Mouse (Mus musculus): Measurements from ENCODE around the gene Glmp.
"Not testable (repeated sequence)": the region's sequence is repeated elsewhere in the genome, so short reads cannot be mapped to it uniquely, and the experiment has no call there.

The Glmp gene

DNA sequence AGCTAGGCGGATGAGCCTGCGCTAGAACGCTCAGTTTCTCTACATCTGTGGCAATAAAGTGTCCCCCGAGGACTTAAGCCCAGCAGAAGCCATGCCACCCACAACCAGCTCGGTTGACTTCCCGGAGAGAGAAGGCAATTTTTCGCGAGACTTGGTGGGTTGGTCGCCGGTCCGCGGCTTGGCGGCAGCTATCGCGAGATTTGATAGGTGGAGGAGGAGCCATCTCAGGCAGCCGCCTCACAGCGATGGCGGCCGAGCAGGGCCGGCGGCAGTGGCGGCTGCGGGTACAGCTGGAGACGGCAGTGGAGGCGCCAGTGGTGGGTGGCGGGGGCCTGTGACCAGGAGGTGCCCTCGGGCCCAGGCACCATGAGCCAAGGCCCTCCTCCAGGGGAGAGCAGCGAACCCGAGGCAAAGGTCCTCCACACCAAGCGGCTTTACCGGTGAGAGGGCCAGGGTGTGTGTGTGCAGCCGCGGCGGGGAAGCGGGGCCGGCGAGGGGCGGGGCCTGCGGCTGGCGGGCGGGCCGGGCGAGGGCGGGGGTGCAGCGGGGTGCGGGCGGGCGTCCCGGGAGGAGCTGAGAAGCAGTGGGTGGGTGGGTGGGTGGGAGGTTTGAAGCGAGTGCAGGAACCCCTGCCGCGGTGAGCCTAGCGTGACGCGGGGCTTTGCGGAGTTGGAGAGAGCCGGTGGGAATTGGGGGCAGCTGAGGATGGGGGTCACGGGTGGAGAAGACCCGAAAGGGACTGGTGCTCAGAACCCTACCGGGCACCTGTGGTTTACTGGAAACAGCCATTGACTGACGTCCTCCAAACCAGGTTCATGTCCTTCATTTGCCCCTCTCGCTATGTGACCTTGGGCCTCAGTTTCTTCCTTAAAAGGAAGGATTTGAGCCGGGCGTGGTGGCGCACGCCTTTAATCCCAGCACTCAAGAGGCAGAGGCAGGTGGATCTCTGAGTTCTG lies 11.5 kb downstream of the Glmp start, which contains the start of the genes Tmem79 and Smg5:
Gene Tmem79, minus strand, starts transcription at position 91 of the 956 bp plus-strand sequence.
Gene Smg5, plus strand, starts transcription at position 203 of the 956 bp plus-strand sequence.
- DNase-seq (ENCODE audit: low spot score), result peak; percentile 96

DNA sequence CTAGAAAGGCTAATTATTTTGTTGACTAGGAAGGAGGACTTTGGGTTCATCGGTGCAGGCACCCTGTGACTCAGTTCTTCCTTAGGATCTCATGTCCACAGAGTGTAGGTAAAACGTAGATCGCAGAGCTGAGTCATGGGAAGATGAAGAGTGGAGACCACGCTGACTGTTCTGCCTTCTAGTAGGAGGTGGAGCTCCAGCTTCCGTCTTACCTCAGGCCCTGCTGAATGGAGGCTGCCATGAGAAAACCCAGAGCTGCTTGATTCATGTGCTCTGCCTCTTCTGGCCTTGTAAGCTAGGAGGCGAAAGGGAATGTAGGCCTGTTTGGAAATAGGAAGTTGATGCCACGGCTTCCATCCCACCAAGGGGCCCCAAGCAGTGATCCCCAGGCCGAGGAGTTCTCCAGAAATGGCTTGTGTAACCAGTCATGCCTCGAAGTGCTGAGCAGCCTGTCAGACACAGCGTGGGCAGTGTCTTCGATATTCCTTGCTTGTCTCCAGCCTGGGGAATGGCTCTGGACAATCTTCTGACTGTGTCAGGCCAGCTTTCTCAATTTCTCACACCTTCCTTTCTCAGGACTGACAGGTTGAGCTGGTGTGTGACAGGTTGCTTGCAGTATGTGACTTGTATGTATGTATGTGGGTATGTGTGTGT lies 12.7 kb downstream of the Glmp start:
- no peak for DNase-seq (ENCODE audit: low spot score)

- no peak for DNase-seq (ENCODE audit: low spot score)
These were observed 13.5 kb downstream of the Glmp start for GRCm38 (mm10) chr3:88338316-88338715.

DNA sequence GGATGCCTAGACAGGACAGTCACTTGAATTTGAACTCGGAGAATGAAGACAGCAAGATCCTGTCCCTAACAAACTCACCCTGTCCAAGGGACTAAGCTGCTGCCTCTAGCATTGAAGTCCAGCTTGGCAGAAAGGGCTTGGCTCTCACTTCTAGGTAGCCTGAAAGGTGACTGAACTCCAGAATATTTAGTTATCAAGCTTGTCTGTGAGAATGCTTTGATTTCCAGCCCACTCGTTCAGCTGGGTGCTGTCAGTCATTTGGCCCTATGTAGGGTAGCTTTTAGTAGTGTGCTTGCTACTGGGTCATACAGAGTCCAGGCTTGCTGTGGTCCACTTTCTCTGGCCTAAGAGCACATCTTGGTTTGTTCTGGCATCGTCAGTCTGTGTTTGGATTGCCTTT lies 14.2 kb downstream of the Glmp start:
- no peak for DNase-seq (ENCODE audit: low spot score)

DNA sequence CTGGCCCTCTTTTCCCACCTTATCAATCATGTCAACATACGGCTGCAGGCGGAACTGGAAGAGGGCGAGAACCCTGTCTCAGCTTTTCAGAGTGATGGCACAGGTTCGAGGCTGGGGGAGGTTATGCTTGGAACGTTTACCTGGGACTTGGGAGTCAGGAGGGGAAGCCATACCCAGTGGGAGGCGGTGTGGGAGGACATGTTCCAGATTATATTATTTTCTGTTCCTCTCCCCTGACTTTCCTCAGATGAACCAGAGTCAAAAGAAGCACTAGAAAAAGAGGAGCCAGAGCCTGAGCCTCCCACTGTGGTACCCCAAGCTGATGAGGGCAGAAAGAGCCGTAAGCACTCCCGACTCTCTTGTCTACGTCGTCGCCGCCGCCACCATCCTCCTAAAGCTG lies 25.9 kb downstream of the Glmp start:
- DNase-seq (ENCODE audit: low spot score), result no peak

DNA sequence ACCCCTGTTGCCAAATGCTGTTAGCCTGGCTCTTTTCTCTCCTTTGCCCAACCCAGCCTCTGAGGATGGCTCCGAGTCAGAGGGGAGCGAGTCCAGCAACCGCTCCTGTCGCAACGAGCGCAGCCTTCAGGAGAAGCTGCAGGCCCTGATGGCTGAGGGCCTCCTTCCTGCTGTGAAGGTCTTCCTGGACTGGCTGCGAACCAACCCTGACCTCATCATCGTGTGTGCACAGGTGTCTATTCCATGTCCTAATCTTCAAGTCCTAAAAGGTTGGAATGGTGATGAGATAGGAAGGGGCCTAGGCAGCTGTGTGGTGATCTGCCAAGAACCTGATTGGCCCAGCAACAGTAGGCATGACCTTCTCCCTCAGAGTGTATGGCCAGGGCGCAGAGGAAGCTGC lies 28.1 kb downstream of the Glmp start:
- no peak for DNase-seq (ENCODE audit: low spot score)

- no peak for DNase-seq (ENCODE audit: low spot score)
These were observed 29.8 kb downstream of the Glmp start for GRCm38 (mm10) chr3:88354396-88355165.

- DNase-seq (ENCODE audit: low spot score), result no peak
These were observed 34.8 kb downstream of the Glmp start for GRCm38 (mm10) chr3:88359584-88359983.

DNA sequence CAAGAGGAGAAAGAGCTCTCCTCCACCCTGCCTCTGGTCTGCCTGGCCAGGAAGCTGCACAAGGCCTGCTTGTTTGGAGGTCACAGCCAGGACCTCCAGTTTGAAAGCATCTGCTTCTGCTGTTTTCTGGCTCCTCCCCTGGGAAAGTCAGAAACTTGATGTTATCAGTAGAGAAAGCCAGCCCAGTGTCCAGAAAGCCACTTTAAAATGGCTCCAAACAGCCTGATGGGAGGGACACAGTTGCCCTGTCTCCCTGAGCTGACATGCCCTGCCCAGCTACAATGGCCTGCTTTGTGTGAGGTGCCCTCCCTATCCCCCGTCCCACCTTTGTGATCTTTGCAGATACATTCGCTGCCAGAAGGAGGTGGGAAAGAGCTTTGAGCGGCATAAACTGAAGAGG lies 35.2 kb downstream of the Glmp start:
- DNase-seq (ENCODE audit: low spot score), result no peak

GRCm38 (mm10) chr3:88361096-88361495 lies 36.3 kb downstream of the Glmp start:
- DNase-seq (ENCODE audit: low spot score), result no peak

GRCm38 (mm10) chr3:88361612-88362313 lies 36.9 kb downstream of the Glmp start:
- DNase-seq (ENCODE audit: low spot score), result no peak

GRCm38 (mm10) chr3:88363700-88364099 lies 38.9 kb downstream of the Glmp start:
- no peak for DNase-seq (ENCODE audit: low spot score)

DNA sequence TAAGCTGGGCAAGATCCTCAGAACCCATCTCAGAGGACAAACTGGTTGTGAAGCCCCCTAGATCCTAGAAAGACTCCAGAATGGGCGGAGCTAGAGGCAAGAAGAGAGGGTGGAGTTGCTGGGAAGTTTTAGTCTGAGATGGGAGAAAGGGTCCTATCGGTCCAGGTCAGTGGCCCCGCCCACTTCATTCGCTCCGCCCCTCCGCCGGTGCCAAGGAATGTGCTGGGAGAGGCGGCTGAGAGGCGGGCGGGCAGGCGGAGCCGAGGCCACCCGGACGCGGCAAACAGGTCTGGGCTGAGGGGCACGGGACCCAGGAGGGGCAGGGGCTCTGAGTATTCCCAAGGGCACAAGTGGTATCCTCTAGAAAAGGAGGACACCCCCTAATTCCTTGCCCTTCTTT lies 39.5 kb downstream of the Glmp start, which contains the start of gene Paqr6:
Gene Paqr6, plus strand, starts transcription at position 248 of the 400 bp plus-strand sequence.
- peak; percentile 76 for DNase-seq (ENCODE audit: low spot score)

GRCm38 (mm10) chr3:88365705-88366361 lies 41.0 kb downstream of the Glmp start:
- no peak for DNase-seq (ENCODE audit: low spot score)

- DNase-seq (ENCODE audit: low spot score), result peak; percentile 39
These were observed 42.1 kb downstream of the Glmp start for GRCm38 (mm10) chr3:88366830-88367428.

DNA sequence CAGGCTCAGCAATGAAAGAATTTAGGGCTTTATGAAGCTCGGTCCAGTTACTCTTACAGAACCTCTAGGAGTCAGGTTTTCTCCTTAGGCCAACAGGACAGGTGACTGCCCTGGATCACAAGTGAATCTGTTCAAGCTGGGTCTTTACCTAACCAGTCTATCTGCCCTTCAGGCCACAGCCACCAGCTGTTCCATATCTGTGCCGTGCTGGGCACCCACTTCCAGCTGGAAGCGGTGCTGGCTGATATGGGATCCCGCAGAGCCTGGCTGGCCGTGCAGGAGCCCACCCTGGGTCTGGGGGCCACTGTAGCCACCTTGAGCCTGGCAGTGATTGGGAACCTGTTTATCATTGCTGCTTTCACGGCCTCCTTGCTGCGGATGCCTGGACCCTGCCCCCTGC lies 42.7 kb downstream of the Glmp start:
- DNase-seq (ENCODE audit: low spot score), result not testable (repeated sequence)

- not testable (repeated sequence) for DNase-seq (ENCODE audit: low spot score)
These were observed 43.7 kb downstream of the Glmp start for GRCm38 (mm10) chr3:88368511-88368910.

GRCm38 (mm10) chr3:88372643-88373042 lies 47.8 kb downstream of the Glmp start, which contains the start of gene Bglap3:
Gene Bglap3, minus strand, starts transcription at chr3:88372743.
- DNase-seq (ENCODE audit: low spot score), result not testable (repeated sequence)

DNA sequence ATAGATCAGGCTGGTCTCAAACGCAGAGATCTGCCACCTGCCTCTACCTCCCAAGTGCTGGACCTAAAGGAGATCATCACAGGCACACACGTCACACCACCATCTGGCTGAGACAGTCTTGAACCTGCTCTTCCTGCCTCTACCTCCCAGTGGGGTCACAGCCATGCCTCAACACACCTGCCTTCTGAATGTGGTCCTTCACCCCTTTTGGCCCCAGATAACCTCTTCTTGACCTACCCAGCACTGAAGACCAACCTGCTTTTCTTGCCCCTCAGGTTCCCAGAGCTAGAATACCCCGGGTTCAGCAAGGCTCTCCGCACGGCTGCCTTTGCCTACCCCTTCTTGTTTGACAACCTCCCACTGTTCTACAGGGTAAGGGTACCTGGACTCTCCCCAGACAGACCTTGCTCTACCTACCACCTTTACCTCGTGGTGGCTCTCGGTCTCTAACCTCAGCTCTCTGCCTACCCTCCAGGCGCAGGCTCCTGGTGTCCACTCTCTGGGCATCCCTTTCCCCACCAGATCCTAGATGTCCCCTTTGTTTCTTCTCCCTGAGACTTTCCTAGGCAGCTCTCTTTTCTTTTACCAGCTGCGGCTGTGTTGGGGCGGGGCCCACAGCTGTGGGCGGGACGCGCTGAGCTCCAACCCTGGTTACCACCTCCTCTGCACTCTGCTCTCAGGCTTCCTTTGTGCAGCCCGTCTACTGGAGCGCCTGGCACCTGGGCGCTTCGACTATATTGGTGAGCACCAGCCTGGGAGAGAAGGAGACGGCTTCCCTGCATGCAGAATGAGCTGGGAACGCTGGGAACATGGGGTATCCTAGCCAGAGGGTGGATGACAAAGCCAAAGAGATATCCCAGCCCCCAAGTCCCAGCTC lies 51.2 kb downstream of the Glmp start:
- not testable (repeated sequence) for DNase-seq (ENCODE audit: low spot score)
